Mouse (Mus musculus) limb, embryonic 12.5 days (tissue): ENCODE measurements at regions not wholly inside any gene's neighbourhood (a gene's known extent, or its start where the extent isn't known, plus 50 kb on each side); places are given as distances from the start of the nearest gene placed in this dataset.

ENCODE experiments used
- ATAC-seq: fragments of 200-750 bp; cut with Nextera tagmentation; 2 replicates; pipeline ENCODE4 v1.8.0; 2017; ENCODE audit warnings: low read depth, moderate TSS enrichment; ENCODE audit not compliant: insufficient number of reproducible peaks, insufficient read depth, low FRiP score, low TSS enrichment
- H3K27ac ChIP-seq: fragments of 300-500 bp; sonication (generic); 2 replicates; pipeline ENCODE4 v1.5.1; 2016; ENCODE audit warnings: mild to moderate bottlenecking, moderate library complexity
- H3K27me3 ChIP-seq: fragments of 300-500 bp; sonication (generic); 2 replicates; pipeline ENCODE4 v1.6.1; 2016; ENCODE audit warnings: mild to moderate bottlenecking, moderate library complexity
- H3K36me3 ChIP-seq: fragments of 300-500 bp; sonication (generic); 2 replicates; pipeline ENCODE4 v1.6.1; 2016; ENCODE audit warnings: mild to moderate bottlenecking, moderate library complexity
- H3K4me1 ChIP-seq: fragments of 300-500 bp; sonication (generic); replicated peaks from 2 replicates; pipeline ENCODE4 v1.6.1; 2016
- H3K4me2 ChIP-seq: fragments of 300-500 bp; sonication (generic); 2 replicates; pipeline ENCODE4 v1.6.1; 2016; ENCODE audit warnings: mild to moderate bottlenecking, moderate library complexity
- H3K4me3 ChIP-seq: fragments of 300-500 bp; sonication (generic); replicated peaks from 2 replicates; pipeline ENCODE4 v1.5.1; 2016; ENCODE audit warnings: mild to moderate bottlenecking
- H3K9ac ChIP-seq: fragments of 300-500 bp; sonication (generic); replicated peaks from 2 replicates; pipeline ENCODE4 v1.6.1; 2016; ENCODE audit warnings: mild to moderate bottlenecking, moderate library complexity
- H3K9me3 ChIP-seq: fragments of 300-500 bp; sonication (generic); 2 replicates; pipeline ENCODE4 v1.6.1; 2016; ENCODE audit warnings: mild to moderate bottlenecking, moderate library complexity
- WGBS: fragments of 180-500 bp; shearing (Covaris S2); methylation state at CpG from one replicate; pipeline ENCODE4 v1.1.7; 2016; 5-methylcytosine and 5-hydroxymethylcytosine counted together

DNA sequence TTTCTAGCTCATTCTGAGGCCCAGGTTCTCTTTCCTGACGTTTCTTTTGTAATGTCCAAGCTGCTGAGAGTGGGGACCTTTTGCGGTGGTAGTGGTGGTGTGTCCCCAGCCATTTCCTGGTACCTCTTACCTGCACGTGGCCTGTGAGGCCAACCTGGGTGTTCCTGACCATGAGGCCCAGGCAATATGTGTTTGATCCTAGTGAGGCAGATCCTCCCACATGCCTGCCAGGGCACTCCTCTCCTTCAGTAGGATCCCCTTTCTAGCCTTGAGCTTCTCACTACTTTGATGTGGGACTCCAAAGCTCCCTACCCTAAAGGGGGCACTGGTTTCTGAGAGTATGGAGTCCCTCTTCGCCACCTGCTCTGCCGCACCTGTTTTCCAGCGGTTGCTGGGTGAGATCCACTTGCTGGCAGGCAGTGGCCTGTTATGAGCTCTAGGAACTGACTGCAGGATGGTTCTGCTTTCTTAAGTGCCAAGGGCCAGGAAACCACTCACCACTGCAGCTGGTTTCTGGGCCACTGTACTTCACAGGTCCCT is 90.6 kb downstream of the Asb1 start:
- no peak overlapping the region for H3K27ac ChIP-seq
- WGBS, result 73% methylated on average over 6 of the region's 6 CpGs

DNA sequence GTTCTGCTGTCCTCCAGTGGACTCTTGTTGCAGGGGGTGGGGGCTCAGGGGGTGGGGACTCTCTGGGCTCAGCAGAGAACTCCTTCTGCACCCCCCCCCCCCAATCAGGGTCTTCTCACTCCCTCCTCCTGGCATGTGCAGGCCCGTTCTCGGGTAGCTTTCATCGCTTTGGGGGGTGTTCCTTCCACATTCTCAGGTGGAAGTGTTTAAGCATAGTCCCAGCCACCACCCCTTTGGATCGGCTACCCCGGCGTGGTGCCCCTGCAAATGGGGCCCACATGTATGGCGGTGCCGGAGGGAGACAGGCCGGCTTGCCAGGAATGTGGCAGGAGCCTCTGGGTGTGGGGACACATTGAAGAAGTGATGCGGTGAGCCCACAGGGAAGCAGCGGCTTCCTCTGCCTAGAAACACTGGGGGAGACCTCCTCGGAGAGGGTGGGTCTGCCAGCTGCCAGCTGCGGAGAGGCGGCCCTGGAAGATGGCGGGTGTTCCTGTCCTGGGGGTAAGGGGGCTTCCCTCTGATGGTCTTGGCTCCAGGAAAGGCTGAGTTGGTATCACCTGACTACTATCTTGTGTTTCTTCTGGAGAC is 92.7 kb downstream of the Asb1 start:
- Histone ChIP-seq H3K27ac (0 out of 2 replicates have a peak overlapping the region, but pooled peaks have one; percentile 18), H3K9me3 (no peaks in the 10 kb centered on the region), H3K9ac (no peak overlapping the region), H3K4me2 (no peak overlapping the region; the same call in 1 of the 2 replicates), H3K4me1 (peaks cover 32% of the 10 kb centered on the region), H3K36me3 (no peaks in the 10 kb centered on the region), H3K4me3 (no peak overlapping the region), H3K27me3 (no peaks in the 10 kb centered on the region)
- 0 out of 2 replicates have a peak, but pooled peaks have one; percentile 17 for ATAC-seq
- WGBS, result 64% methylated on average over 15 of the region's 15 CpGs

More for the DNA sequence above, 90.6 kb downstream of the Asb1 start:
- peaks cover 36% of the 10 kb centered on the region for H3K4me1 ChIP-seq
- H3K27me3 ChIP-seq, result no peaks in the 10 kb centered on the region
- no peaks in the 10 kb centered on the region for H3K9me3 ChIP-seq
- no peaks in the 10 kb centered on the region for H3K36me3 ChIP-seq
- H3K4me2 ChIP-seq, result no peak overlapping the region
- ATAC-seq, result no peak
- H3K4me3 ChIP-seq, result no peak overlapping the region
- H3K9ac ChIP-seq, result no peak overlapping the region

DNA sequence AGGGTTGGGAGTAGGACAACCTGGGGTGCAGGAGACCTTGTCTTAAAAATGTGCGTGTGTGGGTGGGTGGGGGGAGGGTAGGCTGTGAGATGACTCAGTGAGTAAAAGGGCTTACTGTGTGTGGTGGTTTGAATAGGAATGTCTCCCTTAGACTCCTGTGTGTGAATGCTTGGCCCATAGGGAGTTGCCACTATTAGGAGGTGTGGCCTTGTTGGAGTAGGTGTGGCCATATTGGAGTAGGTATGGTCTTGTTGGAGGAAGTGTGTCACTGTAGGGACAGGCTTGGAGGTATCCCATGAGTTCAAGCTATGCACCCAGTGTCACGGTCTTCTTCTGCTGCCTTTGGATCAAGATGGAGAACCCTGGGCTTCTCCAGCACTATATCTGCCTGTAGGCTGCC is 96.2 kb downstream of the Asb1 start:
- Histone ChIP-seq H3K27ac (no peak overlapping the region), H3K4me1 (peaks cover 14% of the 10 kb centered on the region), H3K36me3 (no peaks in the 10 kb centered on the region), H3K4me2 (no peak overlapping the region), H3K4me3 (no peak overlapping the region), H3K27me3 (no peaks in the 10 kb centered on the region), H3K9ac (no peak overlapping the region), H3K9me3 (no peaks in the 10 kb centered on the region)
- ATAC-seq, result no peak
- WGBS, result 89% methylated on average over 2 of the region's 2 CpGs

DNA sequence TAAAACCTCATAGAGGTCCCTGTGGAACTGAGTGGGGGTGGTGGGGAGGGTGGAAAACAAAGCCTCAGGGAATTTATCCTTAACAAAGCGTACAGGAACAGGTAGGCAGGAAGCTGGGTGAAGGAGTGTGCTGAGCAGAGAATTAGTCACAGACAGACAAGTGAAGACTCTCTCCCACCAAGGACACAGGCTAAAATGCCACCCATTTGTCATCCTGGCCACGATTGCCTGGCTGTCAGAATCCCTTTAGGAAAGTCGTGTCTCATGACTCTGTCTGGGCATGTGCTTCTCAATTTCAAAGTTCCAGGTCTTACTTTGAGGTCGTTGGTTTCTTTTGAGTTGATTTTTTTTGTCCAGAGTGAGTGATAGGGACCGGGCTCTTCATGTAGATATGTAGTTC is 100.2 kb downstream of the Asb1 start:
- H3K4me3 ChIP-seq, result no peak overlapping the region
- no peaks in the 10 kb centered on the region for H3K27me3 ChIP-seq
- no peaks in the 10 kb centered on the region for H3K36me3 ChIP-seq
- H3K4me1 ChIP-seq, result peaks cover 4% of the 10 kb centered on the region; the same call in 1 of the 2 replicates
- no peaks in the 10 kb centered on the region for H3K9me3 ChIP-seq
- WGBS, result 65% methylated on average over 5 of the region's 5 CpGs
- no peak overlapping the region for H3K9ac ChIP-seq
- ATAC-seq, result no peak
- H3K4me2 ChIP-seq, result no peak overlapping the region
- no peak overlapping the region for H3K27ac ChIP-seq

DNA sequence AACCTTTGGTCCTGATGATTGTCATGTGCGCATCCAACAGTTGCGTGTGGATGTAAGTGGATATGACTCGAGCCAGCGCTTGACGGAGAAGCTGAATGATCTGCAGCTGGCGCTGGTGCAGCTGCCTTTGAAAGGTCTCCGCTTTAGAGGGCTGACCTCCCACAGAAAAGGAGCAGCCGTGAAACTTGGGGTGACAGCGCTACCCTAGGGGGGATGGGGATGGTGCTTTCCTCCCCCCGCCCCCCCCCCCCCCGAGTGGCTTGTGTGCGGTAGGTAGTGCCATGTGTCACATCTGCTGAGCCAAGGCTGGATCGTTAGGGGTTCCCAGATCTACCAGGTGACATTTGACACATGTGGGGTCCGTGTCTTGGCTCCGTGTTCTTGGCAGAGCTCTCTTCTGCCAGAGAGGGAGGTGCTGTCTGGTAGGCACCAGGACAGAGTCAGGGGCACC is 118.7 kb downstream of the Asb1 start:
- Histone ChIP-seq H3K27ac (no peak overlapping the region), H3K4me1 (peaks cover 6% of the 10 kb centered on the region; the same call in 1 of the 2 replicates), H3K36me3 (no peaks in the 10 kb centered on the region), H3K27me3 (no peaks in the 10 kb centered on the region), H3K4me2 (no peak overlapping the region), H3K9me3 (no peaks in the 10 kb centered on the region), H3K9ac (no peak overlapping the region), H3K4me3 (no peak overlapping the region)
- ATAC-seq, result peak; percentile 37; the same call in 1 of the 2 replicates
- WGBS, result 66% methylated on average over 15 of the region's 15 CpGs

DNA sequence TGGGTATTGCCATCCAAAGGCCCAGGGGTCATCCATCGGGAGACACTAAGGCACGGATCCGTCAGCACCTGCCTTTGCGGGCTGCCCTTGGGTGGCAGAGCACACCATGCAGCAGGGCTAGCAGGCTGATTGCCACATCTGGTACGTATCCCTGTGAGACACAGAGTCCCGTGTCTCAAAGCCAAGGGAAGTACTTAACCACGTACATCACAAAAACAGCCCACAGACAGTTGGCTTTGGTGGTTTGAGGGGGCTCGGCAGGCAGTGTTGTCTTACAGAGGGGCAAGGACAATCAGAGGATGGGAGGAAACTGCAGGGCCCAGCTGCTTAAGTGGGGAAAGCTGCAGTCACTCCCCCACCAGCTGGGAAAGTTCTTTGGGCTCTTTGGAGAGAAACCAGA is 119.1 kb downstream of the Asb1 start:
- no peaks in the 10 kb centered on the region for H3K9me3 ChIP-seq
- H3K4me3 ChIP-seq, result no peak overlapping the region
- no peak overlapping the region for H3K4me2 ChIP-seq
- 0 out of 2 replicates have a peak overlapping the region, but pooled peaks have one; percentile 23 for H3K27ac ChIP-seq
- 66% methylated on average over 8 of the region's 8 CpGs for WGBS
- H3K27me3 ChIP-seq, result no peaks in the 10 kb centered on the region
- no peak overlapping the region for H3K9ac ChIP-seq
- no peaks in the 10 kb centered on the region for H3K36me3 ChIP-seq
- no peak for ATAC-seq
- H3K4me1 ChIP-seq, result peaks cover 6% of the 10 kb centered on the region; the same call in 1 of the 2 replicates

DNA sequence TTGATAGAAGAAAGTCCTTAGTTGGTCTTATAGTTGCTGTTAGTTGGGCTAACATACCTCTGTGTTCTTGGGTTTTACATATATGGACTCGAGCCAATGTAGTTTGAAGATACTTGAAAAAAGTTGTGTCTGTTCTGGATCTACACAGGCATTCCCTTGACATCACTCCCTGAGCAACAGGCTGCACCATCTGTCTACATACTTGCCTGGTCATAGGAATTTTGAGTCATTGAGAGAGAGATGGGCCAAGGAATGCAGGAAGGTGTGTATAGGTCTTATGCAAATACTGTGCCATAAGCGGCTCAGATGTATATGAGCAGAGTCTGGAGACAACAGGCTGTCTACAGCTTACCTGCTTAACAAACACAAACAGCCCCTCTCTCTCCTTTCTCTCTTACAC is 122.9 kb downstream of the Asb1 start:
- no peak for ATAC-seq
- Histone ChIP-seq H3K4me1 (peaks cover 8% of the 10 kb centered on the region), H3K27me3 (no peaks in the 10 kb centered on the region), H3K4me3 (no peak overlapping the region), H3K9ac (no peak overlapping the region), H3K27ac (no peak overlapping the region), H3K4me2 (no peak overlapping the region), H3K36me3 (no peaks in the 10 kb centered on the region), H3K9me3 (peaks cover 7% of the 10 kb centered on the region; the same call in 1 of the 2 replicates)
- 86% methylated on average over 2 of the region's 2 CpGs for WGBS

DNA sequence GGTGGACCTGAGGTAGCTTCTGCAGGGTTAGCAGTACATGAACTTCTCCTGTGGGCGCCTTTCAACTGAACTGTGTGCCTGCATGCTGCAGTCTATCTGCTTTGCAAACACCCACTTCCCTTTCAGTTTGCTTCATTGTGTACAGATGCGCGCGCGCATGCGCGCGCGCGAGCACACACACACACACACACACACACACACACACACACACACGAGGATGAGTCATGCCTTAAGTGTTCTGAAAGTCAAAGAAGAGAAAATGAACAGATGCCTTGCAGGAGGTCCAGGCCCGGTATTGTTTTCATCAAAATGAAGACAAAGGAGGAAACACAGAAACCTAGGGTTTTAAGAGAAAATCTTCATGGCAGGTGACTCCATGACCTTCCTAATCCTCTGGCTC is 124.3 kb downstream of the Asb1 start:
- Histone ChIP-seq H3K27ac (no peak overlapping the region), H3K27me3 (no peaks in the 10 kb centered on the region), H3K9ac (no peak overlapping the region), H3K9me3 (peaks cover 7% of the 10 kb centered on the region; the same call in 1 of the 2 replicates), H3K4me1 (peaks cover 10% of the 10 kb centered on the region), H3K4me2 (no peak overlapping the region), H3K36me3 (no peaks in the 10 kb centered on the region), H3K4me3 (no peak overlapping the region)
- 76% methylated on average over 4 of the region's 12 CpGs for WGBS
- no peak for ATAC-seq

DNA sequence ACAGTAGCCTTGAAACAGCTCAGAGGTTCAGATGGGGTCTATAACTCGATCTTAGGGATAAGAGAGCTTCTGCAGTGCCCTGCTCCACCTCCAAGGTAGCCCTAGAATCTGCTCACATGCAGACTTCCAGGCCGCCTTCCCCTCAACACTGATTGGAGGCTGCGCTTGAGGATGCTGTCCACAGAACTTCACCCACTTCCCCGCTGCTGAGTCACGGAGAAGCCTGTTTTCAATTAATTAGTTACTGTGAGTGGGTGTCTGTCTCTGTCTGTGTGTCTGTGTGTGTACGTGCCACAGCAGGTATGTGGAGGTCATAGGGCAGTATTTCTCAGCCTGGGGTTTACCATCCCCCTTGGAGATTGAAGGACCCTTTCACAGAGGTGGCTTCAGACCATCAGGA is 128.2 kb downstream of the Asb1 start:
- H3K4me1 ChIP-seq, result peaks cover 8% of the 10 kb centered on the region
- H3K27ac ChIP-seq, result peak overlapping the region; percentile 30; the same call in 1 of the 2 replicates
- H3K4me2 ChIP-seq, result no peak overlapping the region
- peaks cover 7% of the 10 kb centered on the region; the same call in 1 of the 2 replicates for H3K9me3 ChIP-seq
- no peaks in the 10 kb centered on the region for H3K36me3 ChIP-seq
- H3K9ac ChIP-seq, result no peak overlapping the region
- H3K4me3 ChIP-seq, result no peak overlapping the region
- WGBS, result 37% methylated on average over 6 of the region's 6 CpGs
- H3K27me3 ChIP-seq, result no peaks in the 10 kb centered on the region
- no peak for ATAC-seq

DNA sequence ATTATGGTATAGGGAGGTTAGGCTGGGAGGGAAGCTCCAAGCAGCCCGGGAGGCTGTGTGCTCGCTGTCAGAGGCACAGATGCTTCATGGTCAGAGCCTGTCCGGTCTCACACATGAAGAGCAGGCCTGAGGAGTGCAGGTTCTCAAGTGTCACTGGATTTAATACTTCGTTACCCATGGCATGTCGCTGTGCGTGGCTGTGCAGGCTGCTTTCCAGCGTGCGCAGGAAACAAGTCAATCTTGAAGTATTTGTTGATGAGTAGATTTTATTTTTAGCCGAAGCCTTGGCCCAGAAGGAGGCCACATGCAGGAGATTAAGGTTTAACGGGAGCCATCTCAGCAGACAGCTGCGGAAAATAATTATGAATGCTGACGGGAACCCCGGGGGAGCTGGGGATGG is 130.3 kb upstream of the Twist2 start:
- no peaks in the 10 kb centered on the region for H3K27me3 ChIP-seq
- no peak overlapping the region for H3K9ac ChIP-seq
- H3K4me2 ChIP-seq, result no peak overlapping the region
- H3K4me3 ChIP-seq, result no peak overlapping the region
- peaks cover 7% of the 10 kb centered on the region; the same call in 1 of the 2 replicates for H3K9me3 ChIP-seq
- ATAC-seq, result 0 out of 2 replicates have a peak, but pooled peaks have one; percentile 31
- H3K27ac ChIP-seq, result 0 out of 2 replicates have a peak overlapping the region, but pooled peaks have one; percentile 4
- H3K4me1 ChIP-seq, result peaks cover 8% of the 10 kb centered on the region
- no peaks in the 10 kb centered on the region for H3K36me3 ChIP-seq
- WGBS, result 41% methylated on average over 13 of the region's 13 CpGs

DNA sequence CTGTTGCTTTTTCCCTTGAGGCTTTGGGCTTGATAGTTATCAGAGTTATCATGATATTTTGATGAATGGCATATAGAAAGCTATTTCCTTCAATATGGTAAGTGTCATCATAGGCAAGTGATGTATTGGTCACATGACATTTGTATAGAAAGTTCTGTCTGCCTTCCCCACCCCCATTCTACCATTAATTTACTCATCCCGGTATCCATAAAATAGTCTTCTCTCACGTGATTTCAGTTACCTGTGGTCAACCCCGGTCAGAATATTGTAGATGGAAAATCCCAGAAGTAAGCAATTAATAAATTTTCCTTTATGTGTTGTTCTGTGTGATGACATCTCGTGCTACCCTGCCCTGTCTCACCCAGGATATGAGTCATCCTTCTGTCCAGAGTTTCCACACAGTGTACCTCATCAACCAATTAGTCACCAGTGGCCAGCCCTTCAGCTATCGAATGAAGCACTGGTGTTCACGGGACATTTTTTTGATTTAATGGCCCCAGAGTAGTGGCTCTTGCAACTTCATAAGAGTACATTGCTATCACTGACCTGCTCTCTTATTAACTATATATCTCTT is 127.1 kb upstream of the Twist2 start:
- no peak overlapping the region for H3K27ac ChIP-seq
- 86% methylated on average over 6 of the region's 6 CpGs for WGBS
- no peaks in the 10 kb centered on the region for H3K4me1 ChIP-seq
- H3K4me2 ChIP-seq, result no peak overlapping the region
- no peak overlapping the region for H3K9ac ChIP-seq
- H3K27me3 ChIP-seq, result no peaks in the 10 kb centered on the region
- ATAC-seq, result no peak
- no peaks in the 10 kb centered on the region for H3K9me3 ChIP-seq
- H3K36me3 ChIP-seq, result no peaks in the 10 kb centered on the region
- H3K4me3 ChIP-seq, result no peak overlapping the region
